Mouse (Mus musculus): ENCODE measurements around the gene Znrd1as. TPM values are rescaled to one million over a fixed set of nuclear protein-coding genes. Genes with fewer than 3 reads are reported as not detected.

Gene Znrd1as
- total RNA-seq, 2 experiments from 2014 or later, result 4.8 to 5.3 TPM

DNA sequence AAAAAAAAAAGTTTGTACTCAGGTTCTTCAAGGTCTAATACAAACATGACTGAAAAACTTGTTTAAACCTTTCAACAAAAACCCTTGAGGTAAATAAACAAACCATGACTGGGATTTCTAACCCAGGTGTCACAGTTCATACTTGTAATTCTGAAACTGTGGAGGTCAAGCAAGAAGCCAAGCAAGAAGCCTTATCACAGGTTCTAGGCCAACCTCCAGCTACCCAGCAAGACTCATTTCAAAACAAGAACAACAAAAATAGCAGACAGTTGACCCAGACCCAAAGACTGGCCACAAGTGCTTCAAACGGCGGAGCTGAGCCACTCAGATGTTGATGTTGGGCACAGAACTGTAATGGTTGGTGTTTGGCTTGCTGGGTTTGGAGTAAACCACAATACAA, 36.1 kb downstream of the Znrd1as start:
- no peak for DNase-seq (ENCODE audit: low spot score in 2 of 2)

DNA sequence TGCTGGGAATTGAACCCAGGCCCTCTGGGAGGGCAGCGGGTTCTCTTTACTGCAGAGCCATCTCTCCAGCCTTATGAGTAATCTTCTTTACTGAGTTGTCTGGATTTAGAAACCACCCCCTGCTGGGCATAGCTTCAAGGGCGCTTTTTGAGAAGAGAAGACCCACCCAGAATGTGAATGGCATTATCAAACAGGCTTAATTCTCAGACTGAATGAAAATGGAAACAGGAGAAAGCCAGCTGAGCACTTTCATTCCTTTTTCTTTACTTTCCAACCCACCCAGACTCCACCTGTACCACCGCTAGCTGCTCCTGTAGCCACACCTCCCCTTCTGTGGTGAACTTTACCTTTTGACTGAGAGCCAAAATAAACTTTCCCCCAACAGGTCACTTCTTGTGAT, 37.1 kb downstream of the Znrd1as start:
- DNase-seq (ENCODE audit: low spot score in 2 of 2), result no peak

DNA sequence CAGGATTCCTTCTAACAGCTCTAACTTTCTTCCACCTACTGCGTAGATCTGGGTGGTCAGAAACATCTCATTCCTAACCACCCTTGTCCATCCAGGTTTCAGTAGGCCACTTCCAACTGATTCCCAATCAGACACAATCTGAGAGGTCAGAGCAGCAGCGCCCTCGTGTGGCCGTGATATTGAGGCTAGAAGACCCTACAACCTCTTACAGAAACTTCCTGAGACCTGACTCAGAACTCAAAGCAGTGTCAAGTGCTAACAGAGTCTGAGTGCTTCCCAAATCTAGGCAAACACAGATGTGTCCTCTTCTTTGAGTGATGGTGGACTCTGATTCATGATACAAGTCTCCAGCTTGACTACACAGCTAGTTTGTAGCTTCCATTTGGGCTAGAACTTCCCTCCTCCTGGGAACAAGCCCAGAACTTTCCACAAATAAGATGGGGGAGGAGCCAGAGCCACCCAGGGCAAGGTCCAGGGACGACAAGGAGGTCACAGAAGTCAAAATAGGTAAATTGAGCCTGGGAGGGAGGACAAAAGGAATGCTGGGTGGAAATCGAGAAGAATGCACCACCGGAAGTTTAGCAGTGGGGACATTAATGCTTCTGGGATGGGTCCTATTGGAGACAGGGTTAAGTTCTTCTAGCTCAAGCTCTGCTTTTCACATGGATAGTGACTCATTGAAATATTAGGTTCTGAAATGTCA, 38.8 kb downstream of the Znrd1as start:
- peak; percentile 81 to 85 for DNase-seq (ENCODE audit: low spot score in 2 of 2)

DNA sequence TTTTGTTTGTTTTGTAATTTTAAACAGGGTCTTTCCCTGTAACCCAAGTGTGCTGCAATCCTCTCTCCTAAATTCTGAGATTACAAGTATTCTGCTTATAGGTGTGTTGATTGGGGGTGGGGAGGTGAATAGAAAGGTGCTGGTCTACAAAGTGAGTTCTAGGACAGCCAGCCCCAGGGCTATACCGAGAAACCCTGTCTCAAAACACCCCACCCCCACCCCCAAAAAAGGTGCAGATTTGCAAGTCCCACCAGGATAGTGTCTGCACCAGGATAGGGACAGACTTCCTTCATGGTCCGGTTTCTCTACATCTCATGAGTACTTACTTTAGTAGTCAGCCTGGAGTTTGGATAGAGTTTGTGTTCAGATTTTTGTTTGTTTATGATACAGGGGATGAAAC, 40.1 kb downstream of the Znrd1as start:
- no peak for DNase-seq (ENCODE audit: low spot score in 2 of 2)

DNA sequence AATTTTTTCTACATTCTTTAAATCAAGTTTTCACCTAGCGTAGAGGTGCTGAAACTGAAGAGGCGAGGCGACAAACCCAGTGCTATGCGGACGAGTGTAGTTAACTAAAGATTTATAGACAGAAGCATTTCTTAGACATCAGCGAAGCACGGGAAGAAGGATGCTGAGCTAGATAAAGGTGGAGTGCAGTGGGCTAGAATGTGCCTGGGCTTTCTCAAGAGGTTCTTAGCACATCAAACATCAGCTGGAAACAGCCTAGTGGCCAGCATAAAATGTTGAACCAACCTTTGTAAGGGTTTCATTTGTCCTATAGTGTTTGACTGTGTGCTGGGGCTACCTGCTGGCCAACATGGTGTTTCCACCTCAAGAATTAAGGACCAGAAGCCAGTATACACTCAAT, 42.5 kb downstream of the Znrd1as start, which contains the start of gene Zfp57:
Zfp57 (plus strand) TSS at position 301 of the 400 bp plus-strand sequence.
- DNase-seq (ENCODE audit: low spot score in 2 of 2), result no peak

DNA sequence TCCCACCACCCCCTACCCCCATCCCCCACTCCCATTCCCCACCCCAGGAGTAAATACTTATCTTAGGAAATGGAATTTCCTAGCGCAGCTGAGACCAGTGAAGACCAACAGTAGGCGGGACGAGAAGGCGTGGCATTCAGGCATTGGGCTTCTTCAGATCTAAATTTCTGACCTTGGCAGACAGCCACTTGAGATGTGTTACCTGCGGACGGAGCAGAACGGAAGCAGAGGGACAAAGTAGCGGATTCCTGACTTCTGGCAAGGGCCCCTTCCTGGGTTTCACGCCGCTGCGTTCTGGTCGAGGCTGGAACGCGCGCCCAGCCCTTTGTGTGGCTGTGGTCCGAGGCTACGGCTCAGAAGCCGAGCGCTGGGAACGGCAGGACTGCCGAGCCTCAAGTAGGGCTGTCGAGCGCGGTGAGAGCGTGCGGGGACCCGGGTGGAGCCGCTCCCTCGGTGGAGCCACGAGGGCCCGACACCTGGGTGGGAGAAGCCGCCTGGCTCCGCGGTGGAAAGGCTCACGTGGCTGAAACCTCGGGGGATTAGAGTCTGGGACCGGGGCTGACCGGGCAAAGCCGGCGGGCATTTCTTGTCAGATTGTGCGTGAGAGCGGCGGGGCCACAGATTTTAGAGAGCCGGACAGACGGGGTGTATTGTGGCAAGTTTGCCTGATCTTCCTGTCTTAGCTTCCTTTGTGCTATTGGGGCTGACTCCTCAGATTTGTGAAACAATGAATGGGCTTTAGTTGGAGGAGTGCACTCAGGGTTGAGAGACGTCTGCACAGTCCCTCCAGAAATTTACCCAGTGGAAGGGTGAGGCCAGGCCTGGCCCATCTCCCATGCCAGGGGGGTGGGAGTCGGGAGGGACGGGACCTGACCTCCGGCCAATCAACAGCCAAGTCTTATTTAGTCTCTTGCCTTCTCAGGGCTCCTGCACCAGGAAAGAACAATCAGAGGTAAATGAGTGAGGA, 44.3 kb downstream of the Znrd1as start:
- DNase-seq (ENCODE audit: low spot score in 2 of 2), result peak; percentile 51 to 62

DNA sequence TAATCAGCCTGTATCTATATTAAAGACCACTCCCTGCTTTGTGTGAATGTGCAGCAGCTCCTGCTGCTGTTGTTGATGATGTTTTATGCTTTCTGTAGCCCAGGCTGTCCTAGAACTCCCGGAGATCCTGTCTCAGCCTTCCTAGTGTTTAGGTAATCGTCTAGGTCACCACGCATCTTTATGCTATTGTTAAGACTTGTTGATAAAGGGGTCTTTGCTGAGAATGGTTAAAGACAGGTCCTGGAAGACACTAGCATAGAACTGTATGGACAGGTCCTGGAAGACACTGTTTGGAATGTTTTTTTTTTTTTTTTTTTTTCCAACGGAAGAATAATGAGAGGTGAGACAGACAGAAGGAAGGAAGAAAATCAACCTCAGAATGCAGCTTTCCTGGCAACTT, 45.0 kb downstream of the Znrd1as start:
- DNase-seq (ENCODE audit: low spot score in 2 of 2), result no peak

DNA sequence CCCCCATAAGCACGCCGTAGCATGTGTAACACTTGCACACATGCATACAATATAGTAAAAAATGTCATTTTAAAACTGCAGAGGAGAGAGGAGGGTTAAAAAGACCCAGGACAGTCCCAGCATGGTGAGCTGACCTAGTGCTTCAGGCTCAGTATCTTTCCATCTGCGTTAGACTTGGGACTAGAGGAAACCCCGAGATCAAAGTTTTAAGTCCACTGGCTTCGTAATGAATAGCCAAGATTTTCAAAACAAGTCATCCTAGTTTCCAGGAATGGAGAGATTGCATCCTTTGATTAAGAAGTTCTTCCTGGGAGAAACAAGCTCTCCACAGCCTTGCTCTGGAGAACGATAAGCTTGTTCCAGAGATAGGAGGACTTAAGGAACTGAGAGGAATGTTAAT, 49.8 kb downstream of the Znrd1as start:
- no peak for DNase-seq (ENCODE audit: low spot score in 2 of 2)

DNA sequence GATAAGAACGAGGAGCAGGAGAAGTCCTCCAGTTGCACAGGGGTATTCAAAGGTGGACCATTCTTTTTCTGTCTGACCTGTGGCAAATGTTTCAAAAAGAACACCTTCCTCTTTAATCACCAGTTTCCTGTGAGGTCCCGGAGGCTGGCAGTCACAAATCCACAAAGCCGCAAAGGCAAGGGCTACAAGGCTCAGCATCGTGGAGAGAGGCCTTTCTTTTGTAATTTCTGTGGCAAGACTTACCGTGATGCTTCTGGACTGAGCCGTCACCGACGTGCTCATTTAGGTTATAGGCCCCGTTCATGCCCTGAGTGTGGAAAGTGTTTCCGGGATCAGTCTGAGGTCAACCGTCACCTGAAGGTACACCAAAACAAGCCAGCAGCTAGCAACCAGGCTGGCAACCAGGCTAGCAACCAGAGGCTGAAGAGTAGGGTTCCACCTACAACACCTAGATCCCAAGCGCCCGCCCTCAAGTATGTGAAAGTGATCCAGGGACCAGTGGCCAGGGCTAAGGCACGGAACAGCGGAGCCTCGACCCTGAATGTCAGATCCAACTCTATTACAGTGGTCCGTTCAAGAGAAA, 51.2 kb downstream of the Znrd1as start:
- DNase-seq (ENCODE audit: low spot score in 2 of 2), result no peak

DNA sequence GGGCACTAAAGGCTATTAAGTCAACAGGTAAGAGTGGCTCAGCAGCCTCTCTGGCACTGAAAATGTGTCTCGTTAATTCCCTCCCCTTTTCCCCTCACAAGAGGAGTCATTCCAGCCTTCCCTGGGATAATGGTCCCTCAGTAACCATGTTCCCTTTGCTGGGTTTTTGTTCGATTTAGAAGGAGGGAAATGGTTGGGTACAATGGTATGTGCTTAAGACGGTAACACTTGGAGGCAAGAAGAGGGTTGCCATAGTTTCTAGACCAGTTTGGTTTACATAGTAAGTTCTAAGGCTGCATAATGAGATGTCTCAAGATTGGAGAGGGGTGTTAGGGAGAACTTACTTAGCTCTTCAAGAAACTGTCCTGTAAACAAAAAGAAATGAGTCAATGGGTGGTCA, 53.3 kb downstream of the Znrd1as start:
- DNase-seq (ENCODE audit: low spot score in 2 of 2), result no peak

DNA sequence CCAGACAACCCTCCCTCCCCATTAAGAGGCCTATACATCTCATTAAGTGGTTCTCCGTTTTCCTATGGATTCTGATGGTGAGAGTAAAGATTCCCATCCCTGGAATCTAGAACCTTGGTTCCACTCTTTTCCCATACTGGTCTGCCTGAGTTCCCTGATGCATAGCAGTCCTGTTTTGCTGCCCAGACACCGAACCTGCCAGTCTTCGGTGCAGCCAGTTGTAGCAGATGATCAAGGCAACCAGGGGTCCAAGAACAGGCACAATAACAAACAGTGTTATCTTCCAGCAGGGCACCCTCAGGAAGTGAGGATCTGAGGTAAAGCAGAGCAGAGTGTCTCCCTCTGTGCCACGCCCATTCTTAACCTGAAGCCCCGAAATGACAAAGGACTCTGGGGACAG, 53.7 kb downstream of the Znrd1as start:
- DNase-seq (ENCODE audit: low spot score in 2 of 2), result no peak

Other genes starting within 250 kb of the Znrd1as start
- gene H2-M10.5, start 185.7 kb upstream of the Znrd1as start, total RNA-seq (2021), result not detected
- not detected for gene H2-M10.6, start 146.4 kb upstream of the Znrd1as start, total RNA-seq (2021)
- 10 to 100 TPM; 22.7 to 28.8 TPM for gene Trim26, start 121.5 kb upstream of the Znrd1as start, total RNA-seq (2021)
- not detected for gene Trim15, start 91.4 kb upstream of the Znrd1as start, total RNA-seq (2021)
- under 1 TPM in 1 of 2 experiments, not detected in 1; 0.16 TPM for gene Trim10, start 89.0 kb upstream of the Znrd1as start, total RNA-seq (2021)
- not detected for gene Trim40, start 68.5 kb upstream of the Znrd1as start, total RNA-seq (2021)
- not detected for gene Trim31, start 60.5 kb upstream of the Znrd1as start, total RNA-seq (2021)
- gene Rnf39, start 15.7 kb upstream of the Znrd1as start, total RNA-seq (2021), result 1 to 10 TPM; 4.9 to 5.4 TPM
- gene Ppp1r11, start 6.9 kb upstream of the Znrd1as start, total RNA-seq (2021), result 100 to 1,000 TPM in 1 of 2 experiments, 10 to 100 TPM in 1; 88.2 to 100 TPM
- 10 to 100 TPM; 30.2 to 30.3 TPM for gene Znrd1, start within 50 bp of the Znrd1as start, total RNA-seq (2021)
- gene 2410137M14Rik, start 22.6 kb downstream of the Znrd1as start, total RNA-seq (2021), result under 1 TPM; 0.53 to 0.83 TPM
- 1 to 10 TPM; 3.2 to 3.7 TPM for gene H2-M5, start 30.9 kb downstream of the Znrd1as start, total RNA-seq (2021)
- 10 to 100 TPM; 73.3 to 83.7 TPM for gene Zfp57, start 42.6 kb downstream of the Znrd1as start, total RNA-seq (2021)
- gene Mog, start 64.8 kb downstream of the Znrd1as start, total RNA-seq (2021), result 1 to 10 TPM; 3.2 to 4.3 TPM
- gene Gabbr1, start 87.4 kb downstream of the Znrd1as start, total RNA-seq (2021), result 100 to 1,000 TPM; 594 to 649 TPM
- not detected for gene Olfr90, start 129.9 kb downstream of the Znrd1as start, total RNA-seq (2021)
- not detected for gene Olfr91, start 139.7 kb downstream of the Znrd1as start, total RNA-seq (2021)
- not detected for gene Olfr92, start 161.5 kb downstream of the Znrd1as start, total RNA-seq (2021)
- not detected for gene Olfr93, start 202.9 kb downstream of the Znrd1as start, total RNA-seq (2021)
- gene Ubd, start 235.3 kb downstream of the Znrd1as start, total RNA-seq (2021), result not detected
- gene Olfr94, start 242.4 kb downstream of the Znrd1as start, total RNA-seq (2021), result not detected